Mouse (Mus musculus): ENCODE measurements around the gene Dennd1c. TPM values are rescaled to one million over a fixed set of nuclear protein-coding genes. Genes with fewer than 3 reads are reported as not detected.

Dennd1c gene
- total and polyA plus RNA-seq, 3 experiments: 6.8 to 33.9 (median 9.7) TPM

DNA sequence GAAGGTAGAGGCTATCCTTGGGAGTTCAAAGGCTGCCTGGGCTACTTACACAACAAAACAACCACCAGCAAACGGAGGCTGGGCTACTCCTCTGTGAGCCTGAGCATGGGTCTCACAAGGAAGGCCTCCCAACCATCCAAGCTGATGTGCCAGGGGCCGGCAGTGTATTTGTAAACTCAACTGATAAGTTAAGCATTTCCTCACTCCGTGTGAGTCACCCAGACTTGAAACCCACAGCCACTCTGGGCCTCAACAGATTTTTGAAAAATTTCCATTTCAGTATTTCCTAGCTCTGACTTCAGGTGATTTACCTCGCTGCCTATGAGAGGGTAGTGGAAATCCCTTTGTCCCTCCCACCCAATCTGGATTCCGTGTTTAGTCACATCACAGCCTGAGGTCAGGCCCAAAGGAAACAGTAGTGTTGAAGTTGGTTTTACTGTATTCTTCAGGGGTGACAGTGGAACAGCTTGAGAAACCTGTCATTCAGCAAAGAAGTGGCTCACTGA lies 30.4 kb upstream of the Dennd1c start:
- in situ Hi-C loops (cut with MboI; ENCODE audit: low pct_ligation_motif_present, low pct_unique_long_range_greater_than_20kb, low sequenced_read_pairs): no loop called here

DNA sequence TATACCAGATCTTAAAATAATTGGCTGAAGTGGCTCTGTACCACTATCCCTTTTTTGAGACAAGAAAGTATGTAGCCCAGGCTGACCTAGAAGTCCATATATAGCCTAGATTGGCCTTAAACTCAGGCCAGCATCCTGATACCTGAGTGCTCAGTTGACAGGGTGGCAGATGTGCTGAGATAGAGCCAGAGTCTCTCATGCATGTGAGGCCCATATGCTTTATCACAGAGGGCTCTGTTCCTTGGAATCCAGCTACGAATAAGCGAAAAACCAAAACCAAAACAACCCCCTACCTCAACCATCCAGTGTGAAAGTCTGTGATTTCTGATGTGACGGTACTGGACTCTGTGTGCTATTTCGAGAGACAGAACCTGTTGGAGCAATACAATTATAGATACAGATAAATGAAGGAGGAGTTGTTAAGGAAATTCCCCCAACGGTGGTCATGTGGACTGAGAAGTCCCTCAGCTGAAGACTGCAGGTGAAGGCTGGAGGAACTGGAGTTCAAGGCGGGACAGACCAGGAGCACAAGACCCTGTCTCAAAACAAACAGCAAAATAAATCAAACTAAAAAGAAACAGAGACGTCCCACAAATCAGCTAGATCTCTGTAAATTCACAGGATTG lies 29.8 kb upstream of the Dennd1c start:
- in situ Hi-C loops (cut with MboI; ENCODE audit: low pct_ligation_motif_present, low pct_unique_long_range_greater_than_20kb, low sequenced_read_pairs) (no loop called here), dilution Hi-C loops (cut with MboI; ENCODE audit: extremely low pct_ligation_motif_present, extremely low pct_unique_long_range_greater_than_20kb, low sequenced_read_pairs) (no loop called here)
- H3K27ac ChIP-seq (ENCODE audit: insufficient read depth, low read depth): peak overlapping the region; percentile 96
- peaks cover 40% of the 10 kb centered on the region for H3K79me2 ChIP-seq (replicated peaks; ENCODE audit: control insufficient read depth, extremely low read depth, insufficient read depth, poor library complexity, severe bottlenecking)
- no peaks in the 10 kb centered on the region for H3K9me3 ChIP-seq (replicated peaks; ENCODE audit: low read length)
- H3K9ac ChIP-seq (ENCODE audit: insufficient read depth, low read depth): peak overlapping the region; percentile 99
- H3K4me2 ChIP-seq (ENCODE audit: insufficient read depth, low read depth, poor library complexity, severe bottlenecking): peak overlapping the region; percentile 32; the same call in 1 of the 2 replicates
- H3K36me3 ChIP-seq (replicated peaks in 1 of 2; ENCODE audit: control insufficient read depth in 1 of 2, insufficient read depth in 1 of 2, low read length in 1 of 2): peaks cover 21 to 25% of the 10 kb centered on the region in 2 experiments
- peak overlapping the region; percentile 61 to 83 (median 69) for H3K4me3 ChIP-seq (replicated peaks in 1 of 3; ENCODE audit: low read depth in 2 of 3, low read length in 2 of 3, poor library complexity in 1 of 3)
- H3K27me3 ChIP-seq (replicated peaks): no peaks in the 10 kb centered on the region
- peak; percentile 65 for DNase-seq (ENCODE audit: extremely low read depth)
- peaks cover 15 to 48% of the 10 kb centered on the region in 2 experiments for H3K4me1 ChIP-seq (ENCODE audit: control insufficient read depth in 1 of 2, insufficient read depth in 2 of 2)
- TF ChIP-seq MXI1 (IDR thresholded peaks at IDR 0.05; ENCODE audit: low read depth, low read length) (peak; percentile 62), IRF4 (IDR thresholded peaks at IDR 0.05; ENCODE audit: low read depth, low read length) (0 out of 2 replicates have a peak, but pooled peaks have one; percentile 7), USF2 (conservative IDR thresholded peaks at IDR 0.05; ENCODE audit: low read depth, low read length) (peak; percentile 4; the same call in 1 of the 2 replicates), NELFE (IDR thresholded peaks at IDR 0.05; ENCODE audit: low read depth, low read length) (peak; percentile 44; the same call in 1 of the 2 replicates), MAZ (IDR thresholded peaks at IDR 0.05; ENCODE audit: low read depth, low read length) (0 out of 2 replicates have a peak, but pooled peaks have one; percentile 3), E2F4 (IDR thresholded peaks at IDR 0.05; ENCODE audit: insufficient replicate concordance, low read depth, low read length) (0 out of 2 replicates have a peak, but pooled peaks have one; percentile 47), CHD1 (IDR thresholded peaks at IDR 0.05; ENCODE audit: low read depth, low read length) (peak; percentile 75; the same call in 1 of the 2 replicates), PAX5 (IDR thresholded peaks at IDR 0.05; ENCODE audit: low read length) (no peak), POLR2AphosphoS2 (IDR thresholded peaks at IDR 0.05; ENCODE audit: low read depth, low read length) (peak; percentile 96; the same call in 1 of the 2 replicates), RAD21 (IDR thresholded peaks at IDR 0.05; ENCODE audit: low read depth, low read length) (no peak), SMC3 (IDR thresholded peaks at IDR 0.05; ENCODE audit: low read depth, low read length) (peak; percentile 24; the same call in 1 of the 2 replicates), UBTF (IDR thresholded peaks at IDR 0.05; ENCODE audit: low read depth, low read length) (0 out of 2 replicates have a peak, but pooled peaks have one; percentile 23), BHLHE40 (IDR thresholded peaks at IDR 0.05; ENCODE audit: low read depth, low read length) (peak; percentile 26; the same call in 1 of the 2 replicates), ZC3H11A (IDR thresholded peaks at IDR 0.05; ENCODE audit: low read depth, low read length) (no peak)

More for the DNA sequence above, 30.4 kb upstream of the Dennd1c start:
- Histone ChIP-seq H3K27ac (ENCODE audit: insufficient read depth, low read depth) (peak overlapping the region; percentile 96), H3K79me2 (replicated peaks; ENCODE audit: control insufficient read depth, extremely low read depth, insufficient read depth, poor library complexity, severe bottlenecking) (peaks cover 40% of the 10 kb centered on the region), H3K27me3 (replicated peaks) (no peaks in the 10 kb centered on the region), H3K4me3 (replicated peaks in 1 of 3; ENCODE audit: low read depth in 2 of 3, low read length in 2 of 3, poor library complexity in 1 of 3) (peak overlapping the region; percentile 61 to 83 (median 69)), H3K36me3 (replicated peaks in 1 of 2; ENCODE audit: control insufficient read depth in 1 of 2, insufficient read depth in 1 of 2, low read length in 1 of 2) (peaks cover 21 to 25% of the 10 kb centered on the region in 2 experiments), H3K4me2 (ENCODE audit: insufficient read depth, low read depth, poor library complexity, severe bottlenecking) (peak overlapping the region; percentile 32), H3K4me1 (ENCODE audit: control insufficient read depth in 1 of 2, insufficient read depth in 2 of 2) (peaks cover 12 to 48% of the 10 kb centered on the region in 2 experiments), H3K9me3 (replicated peaks; ENCODE audit: low read length) (no peaks in the 10 kb centered on the region), H3K9ac (ENCODE audit: insufficient read depth, low read depth) (peak overlapping the region; percentile 99)
- dilution Hi-C loops (cut with MboI; ENCODE audit: extremely low pct_ligation_motif_present, extremely low pct_unique_long_range_greater_than_20kb, low sequenced_read_pairs): no loop called here
- peak; percentile 23; the same call in 1 of the 2 replicates for TF ChIP-seq ZNF384 (IDR thresholded peaks at IDR 0.05; ENCODE audit: low read depth, low read length)
- no peak for TF ChIP-seq ZC3H11A (IDR thresholded peaks at IDR 0.05; ENCODE audit: low read depth, low read length)
- TF ChIP-seq MYC (IDR thresholded peaks at IDR 0.05; ENCODE audit: low read depth, low read length): peak; percentile 74
- TF ChIP-seq USF2 (conservative IDR thresholded peaks at IDR 0.05; ENCODE audit: low read depth, low read length): 0 out of 2 replicates have a peak, but pooled peaks have one; percentile 3
- TF ChIP-seq EP300 (IDR thresholded peaks at IDR 0.05; ENCODE audit: low read length): peak; percentile 87
- TF ChIP-seq CHD2 (IDR thresholded peaks at IDR 0.05; ENCODE audit: low read length): peak; percentile 77
- peak; percentile 88 for TF ChIP-seq POLR2AphosphoS2 (IDR thresholded peaks at IDR 0.05; ENCODE audit: low read depth, low read length)
- TF ChIP-seq JUND (conservative IDR thresholded peaks at IDR 0.05; ENCODE audit: low read depth, low read length): peak; percentile 60; the same call in 1 of the 2 replicates
- no peak for TF ChIP-seq SMC3 (IDR thresholded peaks at IDR 0.05; ENCODE audit: low read depth, low read length)
- TF ChIP-seq KAT2A (IDR thresholded peaks at IDR 0.05; ENCODE audit: insufficient replicate concordance, low read length): peak; percentile 57; the same call in 1 of the 2 replicates
- peak; percentile 91 for TF ChIP-seq ETS1 (conservative IDR thresholded peaks at IDR 0.05; ENCODE audit: low read depth, low read length)
- peak; percentile 38; the same call in 1 of the 2 replicates for TF ChIP-seq JUN (IDR thresholded peaks at IDR 0.05; ENCODE audit: insufficient read depth, low read depth, low read length)
- TF ChIP-seq ELF1 (IDR thresholded peaks at IDR 0.05; ENCODE audit: low read depth, low read length): peak; percentile 63
- TF ChIP-seq MAZ (IDR thresholded peaks at IDR 0.05; ENCODE audit: low read depth, low read length): no peak
- TF ChIP-seq NELFE (IDR thresholded peaks at IDR 0.05; ENCODE audit: low read depth, low read length): peak; percentile 32; the same call in 1 of the 2 replicates
- no peak for TF ChIP-seq RAD21 (IDR thresholded peaks at IDR 0.05; ENCODE audit: low read depth, low read length)
- TF ChIP-seq ZMIZ1 (IDR thresholded peaks at IDR 0.05; ENCODE audit: low read depth, low read length): peak; percentile 91
- peak; percentile 62; the same call in 1 of the 2 replicates for TF ChIP-seq TCF12 (IDR thresholded peaks at IDR 0.05; ENCODE audit: low read depth, low read length)
- TF ChIP-seq POLR2A (IDR thresholded peaks at IDR 0.05; ENCODE audit: low read depth, low read length): peak; percentile 72
- peak; percentile 89 for TF ChIP-seq IRF4 (IDR thresholded peaks at IDR 0.05; ENCODE audit: low read depth, low read length)
- peak; percentile 74; the same call in 1 of the 2 replicates for TF ChIP-seq MEF2A (IDR thresholded peaks at IDR 0.05; ENCODE audit: borderline replicate concordance, low read depth, low read length)
- TF ChIP-seq UBTF (IDR thresholded peaks at IDR 0.05; ENCODE audit: low read depth, low read length): no peak; the same call in 1 of the 2 replicates
- peak; percentile 81 for TF ChIP-seq SIN3A (IDR thresholded peaks at IDR 0.05; ENCODE audit: low read length)
- no peak for TF ChIP-seq GABPA (IDR thresholded peaks at IDR 0.05; ENCODE audit: insufficient replicate concordance, low read depth, low read length)
- no peak for TF ChIP-seq E2F4 (IDR thresholded peaks at IDR 0.05; ENCODE audit: insufficient replicate concordance, low read depth, low read length)
- no peak for TF ChIP-seq NRF1 (IDR thresholded peaks at IDR 0.05; ENCODE audit: low read depth, low read length)
- no peak; the same call in 1 of the 2 replicates for TF ChIP-seq HCFC1 (IDR thresholded peaks at IDR 0.05; ENCODE audit: low read depth, low read length)
- TF ChIP-seq CHD1 (IDR thresholded peaks at IDR 0.05; ENCODE audit: low read depth, low read length): no peak; the same call in 1 of the 2 replicates
- no peak for TF ChIP-seq PAX5 (IDR thresholded peaks at IDR 0.05; ENCODE audit: low read length)
- TF ChIP-seq MAFK (IDR thresholded peaks at IDR 0.05; ENCODE audit: insufficient replicate concordance, low read length): peak; percentile 52; the same call in 1 of the 2 replicates
- TF ChIP-seq TBP (conservative IDR thresholded peaks at IDR 0.05; ENCODE audit: low read depth, low read length): peak; percentile 83; the same call in 1 of the 2 replicates
- no peak for TF ChIP-seq RCOR1 (conservative IDR thresholded peaks at IDR 0.05; ENCODE audit: low read depth, low read length)
- peak; percentile 60 for TF ChIP-seq MXI1 (IDR thresholded peaks at IDR 0.05; ENCODE audit: low read depth, low read length)
- TF ChIP-seq MAX (IDR thresholded peaks at IDR 0.05; ENCODE audit: low read length): no peak; the same call in none of the 2 replicates
- no peak for TF ChIP-seq CTCF (conservative IDR thresholded peaks at IDR 0.05 in 1 of 2, IDR thresholded peaks at IDR 0.05 in 1 of 2; ENCODE audit: low read depth in 2 of 2, low read length in 2 of 2)
- no peak for TF ChIP-seq ZKSCAN1 (IDR thresholded peaks at IDR 0.05; ENCODE audit: borderline replicate concordance, low read depth, low read length)
- TF ChIP-seq BHLHE40 (IDR thresholded peaks at IDR 0.05; ENCODE audit: low read depth, low read length): peak; percentile 77
- no peak for TF ChIP-seq USF1 (IDR thresholded peaks at IDR 0.05; ENCODE audit: low read depth, low read length)
- DNase-seq (ENCODE audit: extremely low read depth): peak; percentile 94
